Mouse (Mus musculus): ENCODE results near the gene Adap2.
"Not testable (repeated sequence)": the region's sequence is repeated elsewhere in the genome, so short reads cannot be mapped to it uniquely, and the experiment has no call there.

Gene Adap2

DNA sequence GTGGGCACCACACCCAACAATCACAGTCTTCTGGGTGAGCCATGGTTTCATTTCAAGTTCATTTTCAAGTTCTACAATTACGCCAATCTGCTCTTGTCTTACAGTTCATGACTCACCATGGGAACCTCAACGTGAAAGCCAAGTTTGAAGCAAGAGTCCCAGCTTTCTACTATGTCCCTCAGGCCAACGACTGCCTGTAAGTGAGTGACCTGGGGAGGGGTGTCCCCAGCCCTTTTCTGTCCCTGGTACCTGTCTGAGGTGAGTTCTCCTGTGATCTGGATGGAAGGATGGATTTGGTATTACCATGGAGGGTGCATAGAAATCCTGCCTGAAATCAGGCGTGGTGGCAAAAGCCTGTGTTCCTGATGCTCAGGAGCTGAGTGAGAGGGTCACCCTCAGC, 2.9 kb downstream of the Adap2 start:
- DNase-seq (ENCODE audit: low read depth in 1 of 2, low spot score in 2 of 2), result no peak

DNA sequence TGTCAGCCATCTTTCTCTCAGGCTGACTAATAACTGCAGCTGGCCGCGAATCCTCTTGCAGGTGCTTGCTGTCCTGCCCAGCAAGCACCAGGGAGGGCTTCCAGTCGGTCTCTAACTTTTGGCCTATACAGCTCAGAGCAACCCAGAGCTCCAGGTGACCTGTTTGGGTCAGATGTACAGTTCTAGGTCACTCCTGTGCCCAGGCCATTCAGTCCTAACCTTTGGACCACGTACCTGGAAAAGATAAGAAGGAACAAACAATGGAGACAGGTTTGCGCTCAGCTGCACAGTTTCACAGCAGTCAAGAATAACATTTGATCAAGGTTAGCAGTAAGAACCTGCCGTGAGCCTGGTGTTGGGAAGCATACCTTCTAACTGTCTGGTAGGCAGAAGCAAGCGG, 5.1 kb downstream of the Adap2 start:
- no peak for DNase-seq (ENCODE audit: low read depth in 1 of 2, low spot score in 2 of 2)

DNA sequence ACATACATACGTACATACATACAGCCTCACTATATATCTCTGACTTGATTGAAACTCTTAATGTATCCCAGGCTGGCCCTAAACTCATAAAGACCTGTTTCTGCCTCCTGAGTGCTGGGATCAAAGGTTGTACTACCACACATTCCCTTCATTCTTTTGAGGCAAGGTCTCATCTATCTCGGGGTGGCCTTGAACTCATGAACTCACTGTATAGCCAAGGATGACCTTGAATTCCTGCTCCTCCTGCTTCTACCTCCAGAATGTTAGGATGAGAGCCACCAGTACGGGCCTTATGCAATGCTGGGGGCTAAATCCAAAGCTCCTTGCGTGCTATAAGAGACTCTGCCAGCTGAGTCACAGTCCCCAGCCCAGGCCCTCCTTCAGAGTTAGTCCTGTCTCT, 7.1 kb downstream of the Adap2 start:
- no peak for DNase-seq (ENCODE audit: low read depth in 1 of 2, low spot score in 2 of 2)

DNA sequence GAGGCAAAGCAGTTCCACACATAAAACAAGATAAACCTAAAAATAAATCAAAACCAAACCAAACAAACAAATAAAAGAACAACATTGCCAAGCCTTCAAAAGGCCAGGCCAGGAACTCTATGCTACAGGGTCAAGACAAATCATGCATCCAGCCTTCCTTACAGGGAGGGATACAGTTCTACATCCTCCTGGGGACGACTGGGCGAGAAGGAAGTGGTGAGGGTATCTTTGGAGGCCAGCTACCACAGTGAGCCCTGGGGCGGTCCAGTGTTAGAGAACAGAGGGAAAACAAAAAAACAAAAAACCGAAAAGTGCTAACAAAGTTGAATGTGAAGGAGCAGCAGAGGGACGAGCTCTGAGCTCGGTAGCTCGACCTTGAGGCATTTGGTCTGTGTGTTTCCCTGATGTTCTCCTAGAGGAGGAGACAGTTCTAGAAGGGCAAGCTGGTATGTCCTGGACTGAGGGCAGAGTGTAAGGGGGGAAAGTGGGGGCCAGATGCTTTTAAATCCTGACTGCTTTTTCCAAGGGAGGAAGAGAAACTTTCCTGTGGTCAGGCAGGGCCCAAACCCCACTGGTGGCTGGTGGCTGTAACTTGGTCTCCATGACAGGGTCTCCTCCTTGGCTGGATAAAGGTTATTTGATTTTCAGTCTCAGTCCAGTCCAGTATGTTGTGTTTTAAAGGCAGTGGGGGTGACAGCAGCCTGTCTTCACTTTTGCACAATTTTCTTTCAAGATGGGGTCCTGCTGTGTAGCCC, 9.6 kb downstream of the Adap2 start:
- DNase-seq (ENCODE audit: low read depth in 1 of 2, low spot score in 2 of 2), result no peak

DNA sequence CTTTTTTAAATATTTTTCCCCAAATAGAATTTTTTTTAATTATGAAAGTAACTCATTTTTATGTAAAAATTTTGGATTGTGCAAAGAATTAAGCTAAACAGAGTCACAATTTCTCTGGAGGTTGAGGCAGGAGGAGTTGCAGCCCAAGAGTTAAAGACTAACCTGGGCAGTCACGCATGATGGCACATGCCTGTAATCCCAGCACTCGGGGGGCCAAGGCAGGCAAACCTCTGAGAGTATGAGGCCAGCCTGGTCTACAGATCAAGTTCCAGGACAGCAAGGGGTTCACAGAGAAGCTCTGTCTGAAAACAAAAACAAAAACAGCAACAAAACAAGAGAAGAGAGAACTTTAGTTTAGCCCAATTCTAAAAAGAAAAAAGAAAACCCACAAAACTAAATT, 10.3 kb downstream of the Adap2 start:
- no peak for DNase-seq (ENCODE audit: low read depth in 1 of 2, low spot score in 2 of 2)

DNA sequence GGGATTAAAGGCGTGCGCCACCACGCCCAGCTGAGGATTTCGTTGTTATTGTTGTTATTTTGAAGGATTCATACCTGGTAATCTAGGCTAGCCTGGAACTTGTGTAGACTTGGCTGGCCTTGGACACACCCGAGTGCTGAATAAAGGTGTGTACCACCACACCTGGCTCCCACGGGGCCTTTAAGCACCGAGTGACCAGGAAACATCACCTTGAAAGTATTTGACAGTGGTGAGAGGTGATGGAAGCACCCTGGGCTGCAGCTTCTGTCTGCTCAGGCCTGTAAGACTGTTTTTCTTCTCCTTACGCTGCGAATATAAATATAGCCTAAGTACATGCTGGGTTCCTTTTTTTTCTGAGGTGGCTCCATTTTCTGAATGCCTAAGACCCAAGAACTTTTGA, 14.2 kb downstream of the Adap2 start:
- DNase-seq (ENCODE audit: low read depth in 1 of 2, low spot score in 2 of 2), result no peak

DNA sequence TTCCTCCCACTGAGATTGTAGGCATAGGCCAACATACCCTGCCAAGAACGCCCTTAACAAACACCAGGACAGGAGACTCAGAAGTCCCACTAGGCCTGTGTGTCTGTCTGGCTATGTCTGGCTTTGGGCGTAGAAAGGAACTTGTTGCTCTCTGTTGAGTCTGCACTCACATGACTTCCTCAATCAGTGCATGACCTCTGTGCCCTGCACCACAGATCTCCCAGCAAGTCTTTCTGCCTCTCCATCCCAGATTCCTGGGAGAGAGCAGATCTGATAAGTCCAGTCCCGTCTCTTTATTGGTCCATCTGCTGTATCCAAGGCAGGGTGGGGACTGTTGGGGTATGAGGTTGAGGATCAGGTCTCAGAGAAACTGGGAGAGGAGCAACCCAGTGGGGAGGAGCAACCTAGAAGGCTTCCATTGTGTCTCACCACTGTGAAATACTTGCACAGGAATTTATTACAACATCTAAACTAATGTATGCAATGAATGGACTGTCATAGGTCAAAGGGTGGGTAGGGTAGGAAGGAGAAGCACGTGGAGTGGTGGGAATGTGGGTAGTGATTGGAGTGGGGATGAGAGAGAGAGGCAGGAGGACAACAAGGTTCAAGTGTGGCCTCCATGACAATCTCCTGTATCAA, 14.8 kb downstream of the Adap2 start:
- DNase-seq (ENCODE audit: low read depth in 1 of 2, low spot score in 2 of 2), result peak; percentile 48 to 74

DNA sequence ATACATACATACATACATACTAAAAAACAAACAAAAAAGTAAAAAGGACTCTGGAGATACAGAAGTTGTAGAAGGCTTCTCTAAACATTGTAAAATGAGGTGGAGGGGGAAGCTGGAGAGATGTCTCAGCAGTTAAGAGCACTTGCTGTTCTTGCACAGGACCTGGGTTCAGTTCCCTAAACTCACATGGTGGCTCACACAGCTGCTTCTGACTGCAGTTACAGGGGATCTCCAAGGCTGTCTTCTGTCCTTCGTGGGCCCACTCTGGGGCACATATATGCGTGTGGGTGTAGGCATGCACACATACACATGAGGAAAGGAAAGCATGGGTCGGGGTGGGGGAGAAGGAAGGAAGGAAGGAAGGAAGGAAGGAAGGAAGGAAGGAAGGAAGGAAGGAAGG, 15.7 kb downstream of the Adap2 start:
- peak in 1 of 2 experiments; percentile 37 for DNase-seq (ENCODE audit: low read depth in 1 of 2, low spot score in 2 of 2)

DNA sequence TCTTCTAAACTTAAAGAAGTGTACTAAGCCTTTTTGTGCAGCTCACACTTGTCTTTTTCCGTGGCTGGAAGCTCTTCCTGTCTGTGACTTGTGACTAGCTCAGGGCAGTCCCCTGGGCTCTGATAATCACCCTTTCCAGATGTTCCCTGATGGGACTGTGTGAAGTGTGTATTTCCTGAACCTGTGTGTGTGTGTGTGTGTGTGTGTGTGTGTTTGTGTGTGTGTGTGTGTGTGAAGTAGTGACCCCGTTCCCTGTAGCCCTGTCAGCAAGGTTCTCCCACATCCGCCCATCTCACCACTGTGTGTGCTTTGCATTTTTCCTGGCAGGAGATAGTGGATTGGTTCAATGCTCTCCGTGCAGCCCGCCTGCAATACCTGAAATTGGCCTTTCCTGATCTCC, 16.4 kb downstream of the Adap2 start:
- no peak for DNase-seq (ENCODE audit: low read depth in 1 of 2, low spot score in 2 of 2)

DNA sequence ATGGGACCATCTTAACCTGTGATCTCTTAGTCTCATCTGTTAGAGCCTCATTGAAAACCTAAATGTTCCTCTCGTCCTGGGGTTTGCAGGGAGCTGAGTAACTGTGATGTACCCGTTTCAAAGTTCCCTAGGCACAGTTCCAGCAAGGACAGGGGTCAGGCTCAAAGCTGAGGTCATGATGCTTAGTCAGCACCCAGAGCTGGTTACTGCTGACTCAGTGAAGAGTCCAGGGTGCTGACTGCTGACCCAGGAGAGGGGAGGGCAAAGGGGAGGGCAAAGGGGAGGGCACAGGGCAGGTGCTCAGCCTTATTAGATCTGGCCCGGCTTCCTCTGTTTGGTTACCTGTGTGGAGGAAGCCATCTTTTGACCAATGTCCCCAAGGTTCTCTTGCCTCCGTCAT, 18.0 kb downstream of the Adap2 start:
- DNase-seq (ENCODE audit: low read depth in 1 of 2, low spot score in 2 of 2), result no peak

DNA sequence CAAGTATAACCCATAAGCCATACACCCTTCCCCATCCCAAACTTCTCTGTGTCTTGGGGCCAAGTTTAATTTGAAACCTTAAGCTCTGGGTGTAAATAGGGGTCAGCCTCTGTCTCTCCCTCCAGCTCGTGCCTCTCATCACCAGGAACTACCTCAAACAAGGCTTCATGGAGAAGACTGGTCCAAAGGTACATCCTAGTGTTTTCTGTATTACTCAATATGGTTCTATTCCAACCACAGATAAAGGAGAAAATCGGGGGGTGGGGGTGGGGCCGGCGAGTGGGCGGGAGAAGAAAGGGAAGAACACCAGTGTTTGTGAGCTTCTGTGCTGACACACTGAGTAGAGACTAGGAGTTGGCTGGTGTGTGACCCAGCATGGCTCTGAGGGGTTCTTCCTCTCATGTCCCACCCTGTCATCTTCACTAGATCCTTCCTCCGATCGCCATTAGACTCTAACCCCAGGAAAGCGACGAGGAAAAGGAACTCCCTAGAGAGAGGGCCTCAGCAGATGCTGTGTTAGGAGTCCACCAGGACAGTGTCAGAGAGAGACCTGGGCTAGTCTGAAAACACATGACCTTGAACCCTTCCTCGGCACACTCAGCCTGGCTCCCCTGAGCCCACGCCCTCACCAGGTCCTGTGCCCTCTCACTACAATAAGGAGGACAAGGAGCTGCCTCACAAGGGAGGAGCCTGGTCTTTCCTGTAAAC, 20.2 kb downstream of the Adap2 start:
- DNase-seq (ENCODE audit: low read depth in 1 of 2, low spot score in 2 of 2), result no peak

DNA sequence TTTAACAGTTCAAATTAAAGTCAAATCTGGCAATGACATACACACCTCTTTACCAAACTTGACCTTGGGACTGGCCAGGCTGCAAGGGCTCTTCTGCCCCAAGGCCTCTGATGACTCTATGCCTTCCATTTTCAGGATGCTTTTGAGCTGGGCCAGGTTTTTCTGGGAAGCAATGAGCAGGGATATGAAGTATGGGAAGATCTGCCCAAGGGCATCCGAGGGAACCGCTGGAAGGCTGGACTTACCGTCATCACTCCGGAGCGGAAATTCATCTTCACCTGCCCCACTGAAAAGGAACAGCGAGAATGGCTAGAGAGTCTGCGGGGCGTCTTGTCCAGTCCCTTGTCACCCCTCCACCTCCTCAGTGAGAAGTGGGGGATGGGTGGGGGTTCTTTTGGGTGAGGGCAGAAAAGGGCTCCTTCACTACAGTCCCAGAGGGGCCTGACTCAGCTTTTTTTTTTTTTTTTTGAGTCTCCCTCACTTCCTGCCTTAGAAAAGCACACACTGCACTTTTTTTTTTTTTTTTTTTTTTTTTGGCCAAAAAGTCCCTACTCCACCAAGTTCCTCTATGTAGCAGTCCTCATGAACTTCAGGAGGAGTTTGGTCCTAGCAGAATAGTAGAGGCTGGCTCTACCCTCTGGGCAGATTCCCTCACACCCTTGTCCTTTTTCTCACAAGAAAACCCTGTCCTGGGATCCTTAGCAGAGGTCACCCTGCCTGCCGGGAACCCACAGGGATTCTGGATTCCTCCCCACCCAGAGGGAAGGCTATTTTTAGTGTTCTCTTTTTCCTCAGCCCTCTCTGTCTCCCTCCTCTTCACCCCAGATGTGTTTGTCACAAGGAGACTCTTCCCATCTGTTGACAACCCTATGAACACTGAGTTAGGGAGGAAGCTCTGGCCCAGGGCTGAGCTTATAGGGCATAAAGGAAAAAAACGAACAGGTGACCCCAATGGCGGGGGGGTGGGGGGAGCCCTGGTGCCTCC, 23.3 kb downstream of the Adap2 start:
- peak in 1 of 2 experiments; percentile 13 for DNase-seq (ENCODE audit: low read depth in 1 of 2, low spot score in 2 of 2)

DNA sequence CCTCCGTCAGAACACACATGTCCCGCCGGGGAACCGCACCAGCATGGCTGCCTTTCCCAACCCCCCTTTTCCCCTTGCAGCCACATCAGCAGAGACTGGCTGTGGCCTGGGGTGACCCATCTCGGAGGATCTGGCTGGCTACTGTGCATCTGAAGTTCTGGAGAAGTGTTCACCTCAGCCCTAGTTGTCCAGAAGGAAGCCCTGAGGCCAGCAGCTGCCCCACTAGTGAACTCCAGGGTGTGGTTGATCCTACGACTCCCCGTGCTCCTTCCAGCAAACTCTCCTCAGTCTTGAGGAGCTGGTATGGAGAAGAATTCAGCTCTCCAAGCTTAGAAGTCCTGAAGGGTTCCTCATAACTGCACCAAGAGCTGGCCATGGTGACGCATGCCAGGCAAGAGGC, 24.4 kb downstream of the Adap2 start:
- no peak for DNase-seq (ENCODE audit: low read depth in 1 of 2, low spot score in 2 of 2)

DNA sequence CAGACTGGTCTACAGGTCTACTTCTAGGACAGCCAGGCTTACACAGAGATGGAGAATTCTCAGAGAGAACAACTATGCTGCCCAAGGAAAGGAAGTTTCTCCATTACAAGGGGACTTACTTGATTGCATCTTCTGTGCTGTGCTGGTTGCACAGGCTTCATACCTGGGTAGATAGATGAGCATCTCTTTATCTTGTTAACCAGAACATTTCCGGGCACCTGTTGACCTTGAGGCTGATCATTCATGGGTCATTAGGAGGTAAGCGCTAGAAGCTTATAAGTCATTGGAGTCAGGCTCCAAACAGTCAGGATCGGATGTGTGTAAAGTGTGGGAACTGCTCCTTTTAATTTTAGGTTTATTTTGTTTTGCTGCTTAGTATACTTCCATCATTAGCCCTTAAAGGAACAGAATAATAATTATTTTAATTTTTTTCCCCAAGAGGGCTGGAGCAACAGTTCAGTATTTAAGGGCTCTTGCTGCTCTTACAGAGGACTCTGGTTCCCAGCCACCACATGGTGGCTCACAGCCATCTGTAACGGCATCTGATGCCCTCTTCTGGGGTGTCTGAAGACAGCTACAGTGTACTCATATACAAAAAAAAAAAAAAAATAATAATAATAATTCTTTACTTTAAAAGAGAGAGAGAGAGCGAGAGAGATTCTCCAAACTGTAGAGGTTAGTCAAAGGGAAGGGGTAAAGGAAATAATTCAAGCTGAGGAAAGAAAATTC, 27.3 kb downstream of the Adap2 start:
- no peak for DNase-seq (ENCODE audit: low read depth in 1 of 2, low spot score in 2 of 2)

DNA sequence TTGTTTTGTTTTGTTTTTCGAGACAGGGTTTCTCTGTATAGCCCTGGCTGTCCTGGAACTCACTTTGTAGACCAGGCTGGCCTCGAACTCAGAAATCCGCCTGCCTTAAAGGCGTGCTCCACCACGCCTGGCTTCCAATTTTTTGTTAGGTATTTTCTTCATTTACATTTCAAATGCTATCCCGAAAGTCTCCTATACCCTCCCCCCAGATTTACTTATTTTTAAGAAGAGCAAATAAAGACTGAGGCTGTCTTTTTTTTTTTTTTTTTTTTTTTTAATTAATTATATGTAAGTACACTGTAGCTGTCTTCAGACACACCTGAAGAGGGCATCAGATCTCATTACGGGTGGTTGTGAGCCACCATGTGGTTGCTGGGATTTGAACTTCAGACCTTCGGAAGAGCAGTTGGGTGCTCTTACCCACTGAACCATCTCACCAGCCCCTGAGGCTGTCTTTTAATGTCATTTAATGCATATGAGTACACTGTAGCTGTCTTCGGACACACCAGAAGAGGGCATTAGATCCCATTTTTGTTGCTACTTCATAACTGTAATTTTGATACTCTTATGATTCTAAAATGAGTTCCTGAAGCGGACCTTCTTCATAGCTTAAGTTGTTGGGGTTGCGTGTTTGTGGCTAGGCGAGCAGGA, 29.3 kb downstream of the Adap2 start:
- DNase-seq (ENCODE audit: low read depth in 1 of 2, low spot score in 2 of 2), result not testable (repeated sequence)

DNA sequence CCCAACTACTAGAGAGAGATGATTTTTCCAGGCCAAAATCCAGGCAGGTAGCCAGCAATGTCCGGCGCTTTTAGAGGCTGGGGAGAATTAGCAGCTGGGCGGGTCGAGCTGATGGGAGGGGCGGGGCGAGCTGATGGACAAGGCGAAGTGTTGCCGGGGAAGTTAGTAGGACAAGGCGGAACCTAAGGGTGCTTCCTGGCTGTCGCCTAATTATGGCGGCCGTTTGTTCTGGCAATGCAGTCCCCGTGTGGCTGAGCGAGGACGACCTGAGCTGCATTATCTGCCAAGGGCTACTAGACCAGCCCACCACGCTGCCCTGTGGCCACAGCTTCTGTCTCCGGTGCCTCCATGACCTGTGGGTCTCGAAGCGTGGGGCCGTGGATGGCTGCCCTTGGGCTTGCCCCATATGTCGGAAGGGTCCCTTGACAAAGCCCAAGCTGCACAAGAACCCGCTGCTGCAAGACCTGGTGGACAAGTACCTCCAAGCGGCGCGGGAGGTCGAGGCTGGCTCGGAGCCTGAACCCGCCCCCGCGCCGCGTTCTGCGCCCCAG, 29.9 kb downstream of the Adap2 start, which contains the start of gene Rnf135:
Rnf135 (plus strand) TSS at position 147 of the 551 bp plus-strand sequence.
- DNase-seq (ENCODE audit: low read depth in 1 of 2, low spot score in 2 of 2), result peak; percentile 65 to 78

DNA sequence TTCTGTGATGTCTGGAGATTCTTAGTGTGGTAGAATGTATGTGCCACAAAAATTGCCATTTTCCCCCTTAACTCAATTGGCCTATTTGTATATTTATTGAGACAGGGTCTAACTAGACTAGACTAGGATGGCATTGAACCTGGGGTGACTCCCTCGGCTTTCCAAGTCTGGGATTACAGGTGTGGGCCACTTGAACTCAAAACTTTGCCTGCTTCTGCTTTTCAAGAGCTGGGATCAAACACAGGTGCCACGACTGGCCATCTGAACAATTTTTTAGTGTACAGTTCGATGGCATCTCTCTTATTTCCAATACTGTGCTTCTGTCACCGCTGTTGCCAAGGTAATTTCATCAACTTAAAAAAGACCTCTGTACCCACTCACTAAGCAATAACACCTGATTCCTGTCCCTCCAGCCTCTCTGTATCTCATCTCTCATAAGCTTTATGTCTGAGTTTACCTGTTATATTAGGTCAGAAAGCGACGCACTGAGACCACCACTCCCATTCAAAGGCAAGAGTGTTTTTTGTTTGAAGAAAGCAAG, 30.7 kb downstream of the Adap2 start:
- no peak for DNase-seq (ENCODE audit: low read depth in 1 of 2, low spot score in 2 of 2)

DNA sequence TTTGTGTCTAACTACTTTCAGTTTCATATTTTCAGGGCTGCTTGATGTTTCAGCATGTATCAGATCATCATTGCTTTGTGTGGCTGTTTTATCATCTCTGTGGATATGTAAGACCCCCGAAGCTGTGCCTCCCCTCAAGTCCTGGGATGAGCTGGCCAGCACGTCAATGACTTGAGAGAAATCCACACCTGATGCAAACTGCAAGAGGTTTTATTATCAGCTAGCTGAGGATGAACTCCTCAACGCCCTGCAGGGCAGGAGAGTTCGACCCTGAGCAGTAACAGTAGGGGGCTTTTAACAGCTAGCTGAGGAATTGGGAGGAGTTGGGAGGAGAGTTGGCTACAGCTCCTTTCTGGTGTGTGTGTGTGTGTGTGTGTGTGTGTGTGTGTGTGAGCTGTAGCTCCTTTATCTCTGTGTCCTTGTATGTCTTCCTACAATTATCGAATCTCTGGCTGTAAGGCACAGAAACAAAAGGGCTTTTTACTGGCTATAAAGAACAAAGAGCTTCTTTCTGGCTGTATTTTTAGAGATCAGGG, 31.6 kb downstream of the Adap2 start:
- DNase-seq (ENCODE audit: low read depth in 1 of 2, low spot score in 2 of 2), result not testable (repeated sequence)

DNA sequence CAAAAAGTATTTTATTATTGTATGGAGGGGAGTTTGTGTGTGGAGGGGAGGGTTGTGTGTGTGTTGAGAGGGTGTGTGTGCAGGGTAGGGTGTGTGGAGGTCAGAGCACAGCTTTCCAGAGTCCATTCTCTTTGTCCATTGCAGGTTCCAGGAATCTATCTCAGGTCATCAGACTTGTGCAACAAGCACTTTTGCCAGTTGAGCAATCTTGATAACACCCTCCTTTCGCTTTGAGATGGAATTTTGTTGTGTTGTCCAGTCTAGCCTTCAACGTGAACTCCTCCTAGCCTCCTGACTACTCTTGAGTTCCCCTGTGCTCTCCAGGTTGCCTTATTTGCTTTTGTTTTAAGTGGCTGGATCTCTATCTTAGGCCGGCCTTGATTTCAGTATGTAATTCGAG, 36.4 kb downstream of the Adap2 start:
- DNase-seq (ENCODE audit: low read depth in 1 of 2, low spot score in 2 of 2), result no peak

Data from monocyte, adult 2 months (primary cell).